Mouse (Mus musculus) cerebellum, postnatal 4 days (tissue): ENCODE data around the gene Ephb1.

ENCODE experiments used
- DNase-seq, 2 experiments: peaks; one replicate each; pipeline ENCODE4 v3.0.0; 2022; ENCODE audit warnings: low spot score in 2 of 2, mixed read lengths in 1 of 2

The Ephb1 gene

GRCm38 (mm10) chr9:102069151-102069882 is 285.2 kb downstream of the Ephb1 start:
- no peak for DNase-seq

DNA sequence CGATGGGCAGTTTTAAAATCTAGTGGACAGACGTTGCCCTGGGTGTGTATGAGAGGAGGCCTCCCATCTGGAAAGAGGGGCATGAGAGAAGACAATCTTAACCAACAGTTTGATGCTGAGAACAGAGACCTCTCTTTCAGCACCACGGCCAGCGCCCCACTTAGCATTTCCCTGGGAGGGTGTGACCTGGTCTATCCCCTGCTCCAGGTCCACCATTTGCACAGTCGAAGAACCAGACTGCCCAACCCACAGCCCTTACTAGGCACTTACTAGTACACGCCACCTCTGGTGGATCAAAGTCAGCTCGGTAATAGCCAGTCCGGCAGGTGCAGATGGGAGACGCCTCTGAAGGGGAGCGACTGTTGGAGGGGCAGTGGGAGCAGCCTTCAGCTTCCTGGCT is 287.9 kb downstream of the Ephb1 start:
- DNase-seq = no peak

DNA sequence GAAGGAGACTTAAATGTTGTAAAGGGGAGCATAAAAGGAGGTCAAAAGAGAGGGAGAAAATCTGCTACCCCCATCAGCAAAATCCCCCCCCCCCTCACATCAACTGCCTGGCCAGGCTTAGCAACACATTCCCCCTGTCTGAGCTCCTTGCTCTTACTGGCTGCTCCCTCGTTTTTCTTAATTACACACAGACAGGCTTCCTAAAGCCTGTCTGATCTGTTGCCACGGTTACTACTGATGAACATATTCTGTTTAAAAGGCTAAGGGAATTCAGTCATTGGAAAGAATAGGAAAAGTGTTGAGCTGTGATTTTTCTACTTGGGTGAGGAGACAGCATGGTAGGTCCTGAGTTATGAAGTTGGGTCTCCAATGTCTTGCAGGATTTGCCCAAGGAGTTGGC is 308.6 kb downstream of the Ephb1 start:
- no peak for DNase-seq

- no peak for DNase-seq
These were observed 309.2 kb downstream of the Ephb1 start for GRCm38 (mm10) chr9:102045111-102045861.

DNA sequence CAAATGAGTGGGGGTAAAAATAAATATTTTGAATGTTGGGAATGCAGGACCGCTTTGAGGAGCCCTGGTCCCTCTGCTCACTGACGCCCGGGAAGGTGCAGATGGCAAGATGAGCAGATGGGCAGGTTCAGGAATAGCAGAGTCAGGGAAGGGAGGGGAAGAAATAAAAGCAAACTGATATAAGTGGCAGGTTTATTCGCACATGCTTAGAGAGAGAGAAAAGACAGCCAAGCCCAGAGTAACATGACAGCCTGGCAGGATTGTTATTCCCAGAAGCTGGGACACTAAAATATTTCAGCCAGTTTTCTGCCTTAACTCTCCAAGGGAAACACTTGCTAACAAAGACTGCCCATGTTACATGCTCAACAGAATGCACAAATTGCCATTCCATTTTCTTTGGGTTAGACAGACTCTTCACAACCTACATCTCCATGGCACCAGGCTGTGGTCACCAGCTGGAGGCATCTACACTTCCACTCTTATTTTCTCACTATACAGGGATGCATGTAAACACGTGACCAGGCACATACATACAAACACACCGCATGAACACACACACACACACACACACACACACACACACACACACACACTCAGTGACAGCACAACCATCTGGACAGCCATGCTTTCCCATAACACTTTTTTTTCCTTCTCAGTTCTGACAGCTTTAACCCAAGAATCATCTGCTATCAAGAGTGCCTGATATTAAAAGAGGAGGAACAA is 315.3 kb downstream of the Ephb1 start:
- no peak for DNase-seq

- DNase-seq = no peak
These were observed 318.4 kb downstream of the Ephb1 start for GRCm38 (mm10) chr9:102036132-102036531.

DNA sequence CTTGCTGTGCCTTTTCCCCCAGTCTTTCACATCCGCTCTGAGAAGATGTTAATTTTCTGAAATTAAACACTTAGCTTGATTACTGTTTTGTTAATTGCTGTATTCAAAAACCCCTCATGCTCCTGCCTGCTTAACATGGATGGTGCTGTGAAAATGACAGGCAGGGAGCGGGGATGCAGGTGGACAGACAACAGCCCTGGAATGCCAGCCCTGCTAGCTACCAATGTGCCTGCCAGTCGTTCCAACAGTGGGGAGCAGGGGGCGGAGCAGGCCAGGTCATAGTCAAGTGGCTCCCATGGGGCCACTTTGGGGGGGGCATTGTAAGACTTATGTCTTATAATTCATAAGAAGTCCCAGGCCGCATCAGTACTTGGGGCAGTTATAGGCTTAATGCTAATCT is 321.3 kb downstream of the Ephb1 start:
- DNase-seq = no peak

- DNase-seq = no peak
These were observed 322.1 kb downstream of the Ephb1 start for GRCm38 (mm10) chr9:102032376-102032775.

DNA sequence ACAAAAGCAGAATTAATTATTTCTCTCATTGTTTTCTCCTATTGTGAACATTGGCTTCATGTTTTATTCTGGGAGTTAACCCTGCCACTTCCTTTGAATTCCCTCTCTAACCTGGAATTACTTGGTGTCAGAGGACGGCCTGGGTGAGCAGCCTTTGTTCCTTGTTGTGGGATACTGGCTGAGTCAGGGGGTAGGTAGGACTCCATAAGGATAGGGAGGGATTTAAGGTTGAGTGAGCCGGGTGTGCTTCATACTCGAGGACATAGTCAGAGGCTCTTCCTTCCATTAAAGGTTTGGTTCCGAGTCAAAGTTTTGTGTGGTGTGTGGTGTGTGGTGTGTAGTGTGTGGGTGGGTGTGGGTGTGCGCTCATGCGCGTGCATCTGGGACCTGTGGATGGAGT is 324.8 kb downstream of the Ephb1 start:
- DNase-seq = no peak

- no peak for DNase-seq
These were observed 328.4 kb downstream of the Ephb1 start for GRCm38 (mm10) chr9:102026136-102026535.

GRCm38 (mm10) chr9:102025141-102025540 is 329.4 kb downstream of the Ephb1 start:
- no peak for DNase-seq

GRCm38 (mm10) chr9:102015516-102015915 is 339.0 kb downstream of the Ephb1 start:
- DNase-seq = no peak

- no peak for DNase-seq
These were observed 346.8 kb downstream of the Ephb1 start for GRCm38 (mm10) chr9:102007706-102008105.

DNA sequence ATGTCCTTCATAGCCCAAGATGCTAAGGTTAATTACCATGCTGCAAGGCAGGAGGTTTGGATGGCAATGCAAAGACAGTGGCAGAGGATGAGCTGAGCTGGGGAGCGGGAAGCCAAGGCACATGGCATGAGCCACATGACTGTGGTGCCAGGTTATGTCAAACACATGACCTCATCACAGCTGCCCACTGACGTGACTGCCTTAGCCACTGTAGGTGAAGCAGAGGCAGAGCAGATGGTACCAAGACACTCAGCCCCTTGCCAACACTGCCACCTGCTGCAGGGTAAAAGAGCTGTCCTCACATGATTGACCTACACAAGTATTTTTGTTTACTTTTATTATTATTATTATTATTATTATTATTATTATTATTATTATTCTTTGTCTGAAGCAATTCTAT is 348.0 kb downstream of the Ephb1 start:
- peak in 1 of 2 experiments; percentile 68 for DNase-seq

GRCm38 (mm10) chr9:102002920-102003319 is 351.6 kb downstream of the Ephb1 start:
- DNase-seq = no peak

GRCm38 (mm10) chr9:102002186-102002585 is 352.3 kb downstream of the Ephb1 start:
- no peak for DNase-seq

- DNase-seq = no peak
These were observed 352.8 kb downstream of the Ephb1 start for GRCm38 (mm10) chr9:102001633-102002165.

DNA sequence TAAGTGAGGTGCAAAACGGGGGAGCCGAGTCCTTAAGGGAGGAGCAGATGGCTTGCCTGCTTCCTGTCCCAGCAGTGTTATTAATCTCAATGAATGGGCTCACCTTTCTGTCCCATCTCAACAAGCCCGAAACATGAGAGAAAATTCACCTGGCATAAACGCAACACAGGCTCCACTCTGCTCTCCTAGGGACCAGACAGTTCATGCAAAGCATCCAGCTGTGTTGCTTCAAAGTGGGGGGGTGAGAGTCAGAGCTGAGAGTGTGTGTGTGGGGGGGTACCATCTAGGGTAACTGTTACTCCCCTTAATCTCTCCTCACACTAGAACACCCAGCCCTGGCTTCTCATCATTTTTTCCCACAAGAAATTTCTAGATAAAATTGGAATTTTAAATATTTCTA is 354.8 kb downstream of the Ephb1 start:
- DNase-seq = no peak

GRCm38 (mm10) chr9:101996771-101997500 is 357.6 kb downstream of the Ephb1 start:
- no peak for DNase-seq

GRCm38 (mm10) chr9:101996183-101996582 is 358.3 kb downstream of the Ephb1 start:
- DNase-seq = no peak

- DNase-seq = no peak
These were observed 358.9 kb downstream of the Ephb1 start for GRCm38 (mm10) chr9:101995423-101996156.
